In the genomic region with DNA sequence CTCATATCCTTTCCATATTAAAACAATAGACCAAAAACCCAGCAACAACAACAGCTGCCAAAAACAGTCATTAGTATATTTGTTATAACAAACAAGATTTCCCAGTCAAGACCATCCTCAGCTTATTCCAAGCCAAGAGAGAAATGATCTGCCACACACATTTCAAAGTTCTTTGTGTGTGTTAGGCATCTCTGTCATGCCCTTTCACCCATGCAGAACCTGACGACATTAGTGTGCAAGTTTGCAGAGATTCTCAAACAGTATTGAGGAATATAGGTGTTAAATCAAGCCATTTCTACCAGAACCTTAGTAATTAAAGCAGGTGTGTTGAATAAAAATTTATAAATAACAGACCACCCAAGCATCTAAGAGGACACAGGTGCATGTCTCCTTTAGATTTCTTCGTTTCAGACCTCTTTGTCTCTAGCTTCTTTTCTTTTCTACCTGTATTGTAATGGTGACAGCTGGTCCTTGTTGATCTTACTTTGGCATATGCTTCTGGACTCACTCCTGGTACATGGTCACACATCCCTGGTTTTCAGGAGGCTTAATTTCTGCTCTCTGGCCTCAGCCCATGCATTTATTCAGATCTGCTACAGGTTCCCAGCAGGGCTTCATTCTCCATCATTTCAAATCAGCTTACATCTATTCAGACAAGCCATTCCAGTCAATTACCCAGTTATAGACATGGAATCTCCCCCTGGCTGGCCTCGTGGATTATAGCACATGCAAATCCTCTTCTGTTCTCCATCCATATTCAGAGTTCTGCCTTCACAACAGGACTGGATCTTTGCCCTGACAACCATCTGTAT, we compare ENCODE assay signal across 16 mouse cellular contexts.
DNase-seq lines count a peak whose midpoint lies in the region; ATAC-seq and TF ChIP-seq lines count a peak whose summit lies in the region.
"Had no signal": no experiment of that assay in that cellular context is flagged by ENCODE, and none has a peak within 500 bp of the region (broad histone marks: within the 10 kb centered on the region; RNA-seq: fewer than 3 reads in every experiment).

No protein-coding gene starts in this region.

- peak; percentile 5 for DNase-seq in brain, adult 2 months (ENCODE audit: low read depth, low spot score)
- peak; percentile 6 to 17 for DNase-seq in cerebellum, postnatal 36 days
- DNase-seq in forebrain, postnatal 0 days: peak; percentile 35
- DNase-seq in frontal cortex, postnatal 25 days (ENCODE audit: low spot score in 2 of 2): no peak
- DNase-seq in liver, embryonic 11.5 days (ENCODE audit: low spot score): no peak
- no peak for DNase-seq in right cerebral cortex, postnatal 25 days
- no peak for DNase-seq in lung, postnatal 4 days
- DNase-seq: adrenal gland, adult 8-10 months; gastrocnemius, postnatal 25 days; kidney, adult 11 months; lung, postnatal 36 days; right cerebral cortex, postnatal 14 days had no signal

- H3K27me3 ChIP-seq in forebrain, postnatal 0 days (ENCODE audit: insufficient read depth, low read length): no peaks in the 10 kb centered on the region
- no peaks in the 10 kb centered on the region for H3K27me3 ChIP-seq in midbrain, embryonic 12.5 days
- H3K27me3 ChIP-seq in liver, embryonic 11.5 days (replicated peaks; ENCODE audit: control insufficient read depth, insufficient read depth, low read length): no peaks in the 10 kb centered on the region
- H3K27me3 ChIP-seq: heart, embryonic 15.5 days; liver, embryonic 15.5 days; neural tube, embryonic 12.5 days had no signal

- no peak overlapping the region for H3K4me3 ChIP-seq in forebrain, postnatal 0 days (ENCODE audit: low read depth, low read length)
- H3K4me3 ChIP-seq in midbrain, embryonic 12.5 days: no peak overlapping the region
- H3K4me3 ChIP-seq in liver, embryonic 11.5 days (ENCODE audit: low read depth, low read length): no peak overlapping the region
- H3K4me3 ChIP-seq: heart, embryonic 15.5 days; liver, embryonic 15.5 days; neural tube, embryonic 12.5 days had no signal

- TF ChIP-seq CTCF in forebrain, postnatal 0 days (IDR thresholded peaks at IDR 0.05; ENCODE audit: low read depth): no peak

- H3K9ac ChIP-seq in forebrain, postnatal 0 days: no peak overlapping the region
- no peak overlapping the region for H3K9ac ChIP-seq in midbrain, embryonic 12.5 days (replicated peaks)
- H3K9ac ChIP-seq in liver, embryonic 11.5 days (ENCODE audit: low read depth, low read length): no peak overlapping the region
- H3K9ac ChIP-seq: heart, embryonic 15.5 days; liver, embryonic 15.5 days; neural tube, embryonic 12.5 days had no signal

- WGBS in forebrain, postnatal 0 days: 10% methylated on average over 3 of the region's 3 CpGs
- 23% methylated on average over 3 of the region's 3 CpGs for WGBS in midbrain, embryonic 12.5 days
- WGBS in liver, embryonic 11.5 days: 66% methylated on average over 3 of the region's 3 CpGs

- H3K36me3 ChIP-seq in forebrain, postnatal 0 days (ENCODE audit: insufficient read depth): no peaks in the 10 kb centered on the region
- no peaks in the 10 kb centered on the region for H3K36me3 ChIP-seq in midbrain, embryonic 12.5 days
- no peaks in the 10 kb centered on the region for H3K36me3 ChIP-seq in liver, embryonic 11.5 days (ENCODE audit: control insufficient read depth, insufficient read depth, low read length)
- H3K36me3 ChIP-seq: heart, embryonic 15.5 days; liver, embryonic 15.5 days; neural tube, embryonic 12.5 days had no signal

- H3K4me2 ChIP-seq in forebrain, postnatal 0 days (ENCODE audit: low read depth): no peak overlapping the region
- H3K4me2 ChIP-seq in midbrain, embryonic 12.5 days (replicated peaks): no peak overlapping the region
- H3K4me2 ChIP-seq in liver, embryonic 11.5 days: no peak overlapping the region
- H3K4me2 ChIP-seq: heart, embryonic 15.5 days; liver, embryonic 15.5 days; neural tube, embryonic 12.5 days had no signal

- H3K27ac ChIP-seq in forebrain, postnatal 0 days (ENCODE audit: low read depth, low read length): no peak overlapping the region
- no peak overlapping the region for H3K27ac ChIP-seq in midbrain, embryonic 12.5 days (replicated peaks)
- no peak overlapping the region for H3K27ac ChIP-seq in liver, embryonic 11.5 days (ENCODE audit: low read depth, low read length)
- H3K27ac ChIP-seq: heart, embryonic 15.5 days; liver, embryonic 15.5 days; neural tube, embryonic 12.5 days had no signal

- ATAC-seq in forebrain, postnatal 0 days: peak; percentile 69
- peak; percentile 92 for ATAC-seq in midbrain, embryonic 12.5 days (ENCODE audit: low FRiP score, low read depth)
- ATAC-seq in liver, embryonic 11.5 days (replicated peaks; ENCODE audit: low FRiP score): no peak

- no peaks in the 10 kb centered on the region for H3K4me1 ChIP-seq in forebrain, postnatal 0 days (ENCODE audit: insufficient read depth)
- peaks cover 7% of the 10 kb centered on the region; the same call in 1 of the 2 replicates for H3K4me1 ChIP-seq in midbrain, embryonic 12.5 days
- H3K4me1 ChIP-seq in liver, embryonic 11.5 days (replicated peaks; ENCODE audit: control insufficient read depth, insufficient read depth, low read length): no peaks in the 10 kb centered on the region
- H3K4me1 ChIP-seq: heart, embryonic 15.5 days; liver, embryonic 15.5 days; neural tube, embryonic 12.5 days had no signal

- no peaks in the 10 kb centered on the region for H3K9me3 ChIP-seq in forebrain, postnatal 0 days (ENCODE audit: low read length)
- H3K9me3 ChIP-seq in midbrain, embryonic 12.5 days: no peaks in the 10 kb centered on the region
- H3K9me3 ChIP-seq in liver, embryonic 11.5 days (ENCODE audit: control insufficient read depth, low read length): no peaks in the 10 kb centered on the region
- H3K9me3 ChIP-seq: heart, embryonic 15.5 days; liver, embryonic 15.5 days; neural tube, embryonic 12.5 days had no signal

Comparison
In these comparisons a context has a peak if more than half of its experiments do, and no peak if none do; other contexts are left out.
1. DNase-seq: peak in brain, adult 2 months (single experiment), cerebellum, postnatal 36 days (2 of 2) and forebrain, postnatal 0 days (single experiment); none in frontal cortex, postnatal 25 days (0 of 2), liver, embryonic 11.5 days (single experiment), right cerebral cortex, postnatal 25 days (single experiment) and lung, postnatal 4 days (0 of 2).